Mouse (Mus musculus): ENCODE measurements at regions not wholly inside any gene's neighbourhood (a gene's known extent, or its start where the extent isn't known, plus 50 kb on each side); places are given as distances from the start of the nearest gene placed in this dataset.

GRCm38 (mm10) chr13:44097141-44097540 lies 312.6 kb downstream of the Cd83 start:
- TF ChIP-seq POLR2A (IDR thresholded peaks at IDR 0.05; ENCODE audit: low read depth, low read length) (no peak), CTCF (IDR thresholded peaks at IDR 0.05; ENCODE audit: extremely low read depth, insufficient read length, insufficient replicate concordance, low read depth, low read length) (no peak)

All from small intestine, adult 2 months (tissue).